Mouse (Mus musculus): Measurements from ENCODE around the gene Ferd3l. TPM values are rescaled to one million over a fixed set of nuclear protein-coding genes. Genes with fewer than 3 reads are reported as not detected.

Gene Ferd3l
- polyA plus RNA-seq (2012; rRNA removed), result not detected in 2 replicates

DNA sequence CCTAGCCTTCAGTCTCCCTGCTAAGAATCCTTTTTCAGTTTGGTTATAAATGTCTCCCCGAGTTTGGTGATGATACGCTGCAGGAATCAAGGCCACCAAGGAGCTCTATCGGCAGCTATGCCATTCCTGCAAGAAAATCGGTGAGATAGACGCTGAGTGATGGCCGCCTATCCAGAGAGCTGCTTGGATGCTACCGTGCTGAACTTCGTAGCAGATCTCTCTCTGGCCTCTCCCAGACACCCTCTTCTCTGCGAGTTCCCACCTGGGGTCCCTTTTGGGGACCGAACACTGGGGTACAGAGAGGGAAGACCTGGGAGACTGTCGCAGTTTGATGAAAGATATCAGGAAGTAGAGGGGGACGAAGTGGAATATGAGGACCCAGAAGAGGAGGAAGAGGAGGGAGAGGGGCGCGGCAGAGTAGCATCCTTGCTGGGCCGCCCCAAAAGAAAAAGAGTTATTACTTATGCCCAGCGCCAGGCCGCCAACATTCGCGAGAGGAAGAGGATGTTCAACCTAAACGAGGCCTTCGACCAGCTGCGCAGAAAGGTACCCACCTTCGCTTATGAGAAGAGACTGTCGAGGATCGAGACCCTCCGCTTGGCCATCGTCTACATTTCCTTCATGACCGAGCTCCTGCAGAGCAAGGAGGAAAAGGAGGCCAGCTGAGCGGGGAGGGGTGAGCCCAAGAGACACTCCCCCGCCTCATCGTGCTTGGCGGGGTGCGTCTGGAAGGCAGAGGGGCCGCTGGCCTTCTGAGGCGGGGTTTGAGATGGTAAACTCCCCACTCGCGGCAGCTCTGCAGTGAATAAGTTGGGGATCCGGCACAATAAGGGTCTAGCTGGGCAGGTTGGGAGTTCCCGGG lies at the start of gene Ferd3l:
Ferd3l (plus strand) TSS at position 95 of the 862 bp plus-strand sequence.

DNA sequence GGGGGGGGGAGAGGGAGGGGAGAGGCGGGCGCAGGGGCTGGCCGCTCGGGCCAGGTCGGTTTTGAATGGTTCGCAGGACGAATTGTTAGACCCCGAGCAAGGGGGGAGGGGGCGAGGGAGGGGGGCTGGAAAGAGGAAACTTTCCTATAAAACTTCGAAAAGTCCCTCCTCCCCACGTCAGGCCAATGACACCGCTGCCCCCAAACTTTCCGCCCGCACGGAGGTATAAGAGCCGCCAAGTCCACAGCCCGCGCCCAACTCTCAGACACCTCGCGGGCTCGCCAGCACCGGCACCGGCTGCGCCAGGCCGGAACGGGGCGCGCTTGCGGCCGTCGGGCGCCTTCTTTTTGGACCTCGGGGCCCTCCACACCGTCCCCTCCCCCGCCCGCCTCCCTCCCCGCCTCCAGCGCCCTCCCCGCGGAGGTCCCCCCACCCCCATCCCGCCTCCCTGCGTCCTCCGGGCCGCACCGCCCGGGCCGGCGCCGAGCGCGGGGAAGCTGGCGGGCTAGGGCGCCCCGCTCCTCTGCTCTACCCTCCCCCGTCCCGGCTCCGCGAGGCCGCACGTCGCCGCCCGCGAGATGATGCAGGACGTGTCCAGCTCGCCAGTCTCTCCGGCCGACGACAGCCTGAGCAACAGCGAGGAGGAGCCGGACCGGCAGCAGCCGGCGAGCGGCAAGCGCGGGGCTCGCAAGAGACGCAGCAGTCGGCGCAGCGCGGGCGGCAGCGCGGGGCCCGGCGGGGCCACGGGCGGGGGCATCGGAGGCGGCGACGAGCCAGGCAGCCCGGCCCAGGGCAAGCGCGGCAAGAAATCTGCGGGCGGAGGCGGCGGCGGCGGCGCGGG lies 29.4 kb downstream of the Ferd3l start, which contains the start of gene Twist1:
Twist1 (plus strand) TSS at position 272 of the 841 bp plus-strand sequence.

Other genes with a start within 250 kb of the Ferd3l start
- 46.3 and 70.0 TPM in 2 replicates for gene Twist1, start 29.2 kb downstream of the Ferd3l start, polyA plus RNA-seq (2012; rRNA removed)